Mouse (Mus musculus): ENCODE results near the gene Timp2.
A peak's percentile ranks its signal among the peaks of the same experiment; 100 is the strongest.

Gene Timp2

GRCm38 (mm10) chr11:118369657-118370056 lies 14.1 kb upstream of the Timp2 start:
- no peak for DNase-seq (ENCODE audit: low spot score)

DNA sequence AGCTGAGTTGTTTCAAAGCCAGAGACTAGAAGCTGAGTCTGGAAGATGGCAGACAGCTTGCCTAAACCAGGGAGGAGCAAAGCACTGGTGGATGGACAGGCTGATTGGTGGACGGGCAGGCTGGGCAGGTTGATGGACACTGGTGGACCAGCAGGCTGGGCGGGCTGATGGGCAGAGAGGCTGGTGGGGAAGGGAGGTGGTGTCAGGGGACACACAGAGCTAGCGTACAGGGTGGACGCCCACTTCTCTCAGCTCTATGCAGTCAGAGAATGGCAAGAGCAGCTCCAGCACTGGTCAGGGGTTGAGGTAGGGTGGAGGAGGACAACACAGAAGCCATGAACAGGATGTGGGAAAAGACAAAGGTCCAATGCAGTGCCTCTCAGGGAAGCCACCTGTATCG lies 13.7 kb upstream of the Timp2 start:
- DNase-seq (ENCODE audit: low spot score) = no peak

- no peak for DNase-seq (ENCODE audit: low spot score)
Measured at GRCm38 (mm10) chr11:118368330-118368729, 12.8 kb upstream of the Timp2 start.

DNA sequence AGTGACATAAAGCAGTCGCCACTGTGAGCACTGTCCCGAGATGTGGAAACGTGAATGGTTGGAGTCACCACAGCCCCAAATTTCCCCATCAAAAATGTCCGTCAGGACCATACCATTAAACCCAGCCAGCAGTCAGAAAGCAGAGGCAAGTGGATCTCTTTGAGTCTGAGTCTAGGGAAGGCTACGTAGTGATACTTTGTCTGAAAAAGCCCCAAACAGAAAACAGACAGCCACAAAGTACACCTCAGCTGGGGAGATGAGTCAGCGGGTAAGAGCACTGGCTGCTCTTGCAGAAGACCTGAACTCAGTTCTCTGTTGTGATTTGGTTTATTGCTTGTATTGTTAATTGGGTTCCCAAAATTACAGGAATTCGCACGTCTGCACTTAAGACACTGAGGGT lies 11.0 kb upstream of the Timp2 start:
- DNase-seq (ENCODE audit: low spot score) = no peak

DNA sequence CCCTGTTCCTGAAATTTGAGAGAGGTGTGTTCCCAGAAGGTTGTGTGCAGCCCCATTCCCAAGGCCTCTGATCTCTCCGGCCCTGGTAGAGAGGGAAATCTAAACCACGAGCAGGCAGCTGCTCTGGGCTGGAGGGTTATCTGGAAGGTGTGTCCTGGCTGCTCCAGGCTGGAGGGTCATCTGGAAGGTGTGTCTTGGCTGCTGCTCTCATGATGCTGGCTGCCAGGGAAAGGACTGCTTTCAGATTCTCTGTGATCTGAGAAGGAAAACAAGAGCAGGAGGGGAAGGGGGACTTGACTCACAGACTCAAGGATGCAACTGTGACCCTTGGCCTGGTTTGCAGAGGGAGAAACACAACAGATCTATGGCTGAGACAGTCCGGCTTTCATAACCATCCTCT lies 10.6 kb upstream of the Timp2 start:
- peak; percentile 22 for DNase-seq (ENCODE audit: low spot score)

DNA sequence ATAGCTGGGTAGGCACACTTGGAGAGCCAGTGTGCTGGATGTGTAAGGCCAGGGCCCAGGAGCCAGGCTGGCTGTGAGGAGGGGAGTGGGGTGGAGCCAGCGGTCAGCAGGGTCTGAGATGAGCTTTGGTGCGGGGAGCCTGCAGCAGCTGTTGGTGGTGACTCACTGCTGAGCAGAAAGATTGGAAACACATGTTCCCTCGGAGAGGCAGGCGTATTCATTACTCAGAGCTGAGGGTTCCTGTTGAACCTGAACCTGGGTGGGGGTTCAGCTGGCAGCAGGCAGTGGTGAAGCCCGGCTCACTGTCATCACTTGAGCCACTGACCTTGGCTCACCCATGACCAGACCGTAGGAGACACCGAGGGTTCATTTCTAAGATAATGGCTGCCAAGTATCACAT lies 9.6 kb upstream of the Timp2 start:
- DNase-seq (ENCODE audit: low spot score) = peak; percentile 56

DNA sequence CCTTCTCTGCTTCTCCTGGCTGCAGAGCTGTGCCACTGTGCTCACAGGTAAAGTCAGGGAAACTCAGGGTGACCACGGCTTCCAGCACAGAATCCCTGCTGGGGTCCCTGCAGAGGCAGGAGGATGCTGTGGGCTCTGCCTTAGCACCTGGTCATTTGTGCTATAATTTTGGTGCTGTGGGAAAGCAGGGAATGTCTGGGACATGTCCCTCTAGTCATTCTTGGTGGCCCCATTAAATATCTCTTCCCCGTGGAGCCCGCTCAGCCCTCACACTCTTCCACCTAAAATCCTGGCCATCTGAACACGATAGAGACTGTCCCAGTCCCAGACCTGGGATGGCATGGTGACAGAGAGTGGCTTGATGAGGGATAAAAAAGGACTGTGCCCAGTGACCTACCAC lies 8.5 kb upstream of the Timp2 start:
- DNase-seq (ENCODE audit: low spot score) = peak; percentile 2

DNA sequence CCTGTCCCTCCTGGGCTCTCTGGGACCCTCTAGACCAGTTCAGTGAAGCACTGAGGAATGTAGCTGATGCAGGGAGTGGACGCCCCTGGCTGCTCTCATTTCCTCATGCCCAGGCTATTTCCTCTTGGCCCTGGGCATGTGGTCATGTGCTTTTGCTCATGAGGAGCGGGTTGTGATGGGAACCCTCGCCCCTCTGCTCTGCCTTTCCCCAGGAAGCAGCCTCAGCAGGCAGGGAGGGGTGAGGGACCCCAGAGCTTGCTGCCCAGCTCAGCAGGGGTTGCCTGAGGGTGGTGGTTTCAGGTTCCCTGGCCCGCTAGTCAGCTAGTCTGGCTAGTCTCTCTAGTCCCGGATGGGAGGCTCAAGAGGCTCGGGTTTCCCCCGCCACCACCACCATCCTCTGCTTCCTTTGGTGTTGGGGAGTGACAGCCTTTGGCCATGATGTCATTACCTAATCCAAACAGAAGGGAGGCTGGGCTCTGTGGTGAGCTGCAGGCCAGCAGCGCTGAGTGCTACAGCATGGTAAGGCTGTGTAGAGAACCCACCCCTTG lies 7.5 kb upstream of the Timp2 start:
- peak; percentile 65 for DNase-seq (ENCODE audit: low spot score)

GRCm38 (mm10) chr11:118362501-118362900 lies 7.0 kb upstream of the Timp2 start:
- peak; percentile 44 for DNase-seq (ENCODE audit: low spot score)

- peak; percentile 67 for DNase-seq (ENCODE audit: low spot score)
Measured at GRCm38 (mm10) chr11:118360907-118361341, 5.4 kb upstream of the Timp2 start.

DNA sequence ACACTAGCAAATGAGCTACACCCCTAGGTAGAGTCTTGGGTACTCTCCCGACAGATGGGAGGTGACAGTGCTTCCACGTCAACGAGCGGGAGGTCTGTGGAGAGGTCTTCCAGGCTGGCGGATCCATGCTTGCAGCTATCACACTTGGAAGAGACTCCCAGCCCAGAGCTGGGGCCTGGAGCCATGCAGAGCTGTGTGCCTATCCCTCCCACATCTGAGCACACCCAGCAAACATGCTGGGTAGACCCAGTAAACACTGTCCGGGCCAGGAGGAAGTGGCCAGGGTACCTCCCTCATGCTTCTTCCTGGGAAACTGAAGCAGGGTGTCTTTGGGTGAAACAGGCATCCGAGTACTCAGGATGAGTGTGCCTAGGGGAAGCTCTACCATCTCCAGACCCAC lies 5.0 kb upstream of the Timp2 start:
- DNase-seq (ENCODE audit: low spot score) = peak; percentile 58

- peak; percentile 91 for DNase-seq (ENCODE audit: low spot score)
Measured at GRCm38 (mm10) chr11:118355205-118355604, 335 bp downstream of the Timp2 start.

DNA sequence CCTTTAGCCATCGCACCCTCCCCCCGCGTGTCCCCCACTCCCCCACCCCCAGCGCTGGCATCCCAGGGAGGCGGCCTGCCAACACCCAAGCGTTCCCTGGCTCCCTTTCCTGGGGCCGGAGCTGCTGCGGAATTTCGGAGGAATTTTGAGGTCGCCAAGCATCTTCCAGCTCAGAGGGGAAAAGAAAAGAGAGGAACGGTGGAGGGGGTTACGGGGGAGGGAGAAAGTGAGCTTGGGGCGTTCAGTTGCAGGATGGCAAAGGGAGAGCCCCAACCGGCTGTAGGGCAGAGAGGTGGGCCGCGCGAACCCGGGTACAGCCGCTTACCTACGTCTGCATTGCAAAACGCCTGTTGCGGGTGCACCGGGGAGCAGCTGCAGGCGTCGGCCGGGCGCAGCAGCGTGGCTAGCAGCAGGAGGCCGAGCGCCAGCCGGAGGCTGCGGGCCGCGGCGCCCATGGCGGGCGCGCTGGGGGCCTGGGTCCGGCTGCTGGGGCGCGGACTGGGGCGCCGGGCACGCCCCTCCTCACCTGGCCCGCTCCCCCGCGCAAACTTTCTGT lies 826 bp downstream of the Timp2 start:
- DNase-seq (ENCODE audit: low spot score) = peak; percentile 55

GRCm38 (mm10) chr11:118349494-118349893 lies 6.0 kb downstream of the Timp2 start:
- DNase-seq (ENCODE audit: low spot score) = no peak

DNA sequence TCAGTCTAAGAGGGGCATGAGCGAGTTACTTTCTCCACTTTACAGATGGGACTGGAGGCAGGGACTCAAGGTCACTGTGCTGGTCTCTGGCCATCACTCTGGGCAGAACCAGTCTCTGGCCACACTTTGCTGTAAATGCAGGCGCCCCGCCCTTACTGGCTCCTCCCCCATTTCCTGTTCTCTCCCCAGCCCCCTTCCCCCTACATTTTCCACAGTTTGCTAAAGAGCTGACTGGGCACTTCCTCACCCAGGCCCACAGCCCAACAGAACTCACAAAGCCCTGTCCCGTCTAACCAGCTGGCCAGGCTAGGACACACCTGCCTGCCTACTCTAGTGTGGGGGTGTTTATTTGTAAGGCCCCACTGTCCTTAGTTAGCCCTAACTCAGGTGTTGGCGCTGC lies 6.7 kb downstream of the Timp2 start:
- peak; percentile 77 for DNase-seq (ENCODE audit: low spot score)

- no peak for DNase-seq (ENCODE audit: low spot score)
Measured at GRCm38 (mm10) chr11:118348419-118348818, 7.1 kb downstream of the Timp2 start.

DNA sequence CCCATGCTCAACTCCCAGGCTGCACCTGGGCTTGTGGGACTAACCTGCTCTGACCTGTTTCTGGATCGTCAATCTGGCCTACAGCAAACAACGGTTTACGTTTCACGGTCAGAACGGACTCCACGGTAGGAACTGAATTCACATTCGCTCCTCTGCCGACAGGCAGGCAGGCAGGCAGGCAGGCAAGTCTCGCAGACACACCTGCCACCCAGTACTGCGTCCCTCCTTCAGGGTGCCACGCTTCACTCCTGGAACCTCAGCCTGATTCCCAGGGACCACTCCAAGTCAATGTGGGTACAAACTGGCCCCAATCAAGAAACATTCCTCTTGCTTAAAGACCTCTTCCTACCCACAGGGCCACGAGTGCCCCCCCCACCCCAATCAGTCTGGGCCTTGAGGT lies 7.6 kb downstream of the Timp2 start:
- DNase-seq (ENCODE audit: low spot score) = no peak

DNA sequence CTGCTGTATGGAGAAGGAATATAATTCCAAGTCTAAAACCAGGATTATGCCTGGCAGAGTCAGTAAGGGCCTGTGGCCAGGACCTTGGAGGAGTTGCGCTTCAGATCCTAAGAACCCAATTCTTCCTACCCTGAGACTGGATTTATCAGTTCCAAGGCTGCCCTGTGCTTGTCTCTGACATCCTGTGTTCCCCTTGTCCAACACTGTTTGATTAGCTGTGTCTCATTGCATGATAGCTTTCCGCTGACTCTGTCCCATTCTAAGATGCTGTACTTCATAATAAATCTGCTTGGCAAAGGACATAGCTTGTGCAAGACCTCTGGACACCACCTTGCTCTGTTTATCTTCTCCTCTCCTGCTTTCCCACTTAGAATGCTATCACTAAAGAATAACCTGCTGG lies 8.1 kb downstream of the Timp2 start:
- no peak for DNase-seq (ENCODE audit: low spot score)

DNA sequence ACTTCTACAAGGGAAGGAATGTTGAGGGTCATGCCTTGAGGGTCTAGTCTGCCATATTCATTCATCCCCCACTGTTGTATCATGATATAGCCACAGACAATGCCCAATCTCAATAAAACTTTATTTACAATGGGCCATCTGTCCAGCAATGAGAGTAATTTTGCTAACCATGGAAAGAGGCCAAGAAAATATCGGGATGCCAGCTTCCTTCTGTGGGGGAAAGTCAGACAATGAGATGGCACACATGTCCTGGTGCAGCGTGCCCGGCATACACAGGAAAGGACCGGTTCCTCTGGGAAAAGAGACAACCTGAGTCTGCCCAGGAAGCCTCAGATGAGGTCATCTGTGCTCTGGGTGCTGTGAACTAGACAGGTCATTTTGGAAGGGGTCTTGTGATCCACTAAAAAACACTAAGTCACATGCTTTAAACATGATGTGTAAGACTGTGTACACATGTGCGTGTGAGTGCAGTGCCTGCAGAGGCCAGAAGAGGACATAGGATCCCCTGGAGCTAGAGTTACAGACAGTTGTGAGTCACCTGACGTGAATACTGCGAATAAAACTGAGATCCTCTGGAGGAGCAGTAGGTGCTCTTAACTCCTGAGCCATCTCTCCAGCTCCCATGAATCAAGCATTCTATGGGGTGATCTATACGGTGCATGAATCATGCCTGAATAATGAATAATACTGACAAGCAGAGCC lies 9.0 kb downstream of the Timp2 start:
- DNase-seq (ENCODE audit: low spot score) = no peak

- DNase-seq (ENCODE audit: low spot score) = no peak
Measured at GRCm38 (mm10) chr11:118345693-118346092, 9.8 kb downstream of the Timp2 start.

GRCm38 (mm10) chr11:118343629-118344028 lies 11.9 kb downstream of the Timp2 start:
- DNase-seq (ENCODE audit: low spot score) = no peak

DNA sequence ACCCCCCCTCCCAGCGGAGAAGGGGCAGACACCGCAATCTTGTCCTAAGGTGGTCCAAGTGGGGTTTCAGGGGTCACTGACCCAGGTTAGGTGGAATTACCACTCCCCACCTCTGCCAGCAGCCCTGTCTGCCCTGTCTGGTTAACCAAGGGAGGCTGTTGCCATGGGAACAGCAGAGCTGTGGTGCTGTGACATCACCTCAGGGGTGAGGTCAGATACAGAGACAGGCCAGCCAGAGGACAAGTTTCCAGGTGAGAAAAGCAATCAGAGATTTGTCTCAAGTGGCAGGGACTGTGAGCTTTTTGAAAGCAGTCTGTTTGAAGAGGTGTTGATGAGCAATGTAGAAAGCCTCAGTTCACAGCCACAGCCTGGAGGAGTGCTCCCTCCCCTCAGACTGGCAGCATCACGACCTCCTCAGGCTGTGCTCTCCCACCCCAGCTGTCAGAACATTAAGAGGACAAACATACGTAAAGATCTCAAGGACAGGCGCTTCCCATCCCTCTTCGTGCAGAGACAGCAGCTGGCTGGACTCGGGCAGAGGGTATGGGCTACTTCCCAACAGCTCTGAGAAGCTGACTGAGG lies 13.0 kb downstream of the Timp2 start, which contains the start of gene Cep295nl:
Gene Cep295nl (minus strand): TSS at position 101 of the 582 bp plus-strand sequence.
- DNase-seq (ENCODE audit: low spot score) = no peak

GRCm38 (mm10) chr11:118337491-118338168 lies 17.9 kb downstream of the Timp2 start:
- no peak for DNase-seq (ENCODE audit: low spot score)
